9 mouse cellular contexts compared by ENCODE assay signal in genomic region chr7:25396621-25397020, GRCm38 (mm10). TPM values are rescaled to one million over a fixed set of nuclear protein-coding genes. Genes with fewer than 3 reads are reported as not detected.
DNase-seq lines count a peak whose midpoint lies in the region; ATAC-seq and TF ChIP-seq lines count a peak whose summit lies in the region.
"Had no signal": no experiment of that assay in that cellular context is flagged by ENCODE, and none has a peak within 500 bp of the region (broad histone marks: within the 10 kb centered on the region; RNA-seq: fewer than 3 reads in every experiment).

No protein-coding gene starts in this region.

- ATAC-seq in heart, embryonic 14.5 days (ENCODE audit: insufficient number of reproducible peaks, insufficient read depth, low FRiP score, low read depth): no peak
- peak; percentile 2; the same call in 1 of the 2 replicates for ATAC-seq in forebrain, embryonic 12.5 days (ENCODE audit: low FRiP score)
- no peak for ATAC-seq in limb, embryonic 15.5 days (ENCODE audit: insufficient number of reproducible peaks, low FRiP score, low TSS enrichment, low read depth)

- DNase-seq in heart, postnatal 4 days: no peak
- no peak for DNase-seq in gastrocnemius, postnatal 14 days
- DNase-seq in thymus, postnatal 4 days: no peak
- no peak for DNase-seq in adrenal gland, adult 18-20 months (ENCODE audit: low spot score in 2 of 2)

- H3K4me1 ChIP-seq in heart, embryonic 14.5 days (ENCODE audit: control insufficient read depth in 2 of 2, insufficient read depth in 2 of 2, low read length in 2 of 2): peaks cover 11 to 13% of the 10 kb centered on the region in 2 experiments
- peaks cover 51% of the 10 kb centered on the region for H3K4me1 ChIP-seq in E14TG2a.4 (replicated peaks; ENCODE audit: low read depth, low read length)
- peaks cover 21% of the 10 kb centered on the region for H3K4me1 ChIP-seq in forebrain, embryonic 12.5 days
- peaks cover 29% of the 10 kb centered on the region for H3K4me1 ChIP-seq in limb, embryonic 15.5 days

- no peaks in the 10 kb centered on the region for H3K36me3 ChIP-seq in heart, embryonic 14.5 days (ENCODE audit: control insufficient read depth, insufficient read depth, low read length)
- peaks cover 39% of the 10 kb centered on the region for H3K36me3 ChIP-seq in E14TG2a.4 (ENCODE audit: insufficient read depth, low read length)
- no peaks in the 10 kb centered on the region for H3K36me3 ChIP-seq in forebrain, embryonic 12.5 days (replicated peaks)
- no peaks in the 10 kb centered on the region for H3K36me3 ChIP-seq in limb, embryonic 15.5 days

- H3K9me3 ChIP-seq in heart, embryonic 14.5 days (ENCODE audit: control insufficient read depth, low read length): no peaks in the 10 kb centered on the region
- no peaks in the 10 kb centered on the region for H3K9me3 ChIP-seq in E14TG2a.4 (ENCODE audit: low read length)
- H3K9me3 ChIP-seq in forebrain, embryonic 12.5 days: no peaks in the 10 kb centered on the region
- no peaks in the 10 kb centered on the region for H3K9me3 ChIP-seq in limb, embryonic 15.5 days

- no peak overlapping the region for H3K9ac ChIP-seq in heart, embryonic 14.5 days (ENCODE audit: low read length)
- H3K9ac ChIP-seq in forebrain, embryonic 12.5 days: no peak overlapping the region
- no peak overlapping the region for H3K9ac ChIP-seq in limb, embryonic 15.5 days

- H3K27ac ChIP-seq in heart, embryonic 14.5 days (replicated peaks in 1 of 2; ENCODE audit: control insufficient read depth in 1 of 2, insufficient read depth in 1 of 2, low read depth in 2 of 2, low read length in 2 of 2): no peak overlapping the region
- H3K27ac ChIP-seq in forebrain, embryonic 12.5 days: no peak overlapping the region
- H3K27ac ChIP-seq in limb, embryonic 15.5 days: peak overlapping the region; percentile 68

- no peak for TF ChIP-seq CTCF in E14TG2a.4 (conservative IDR thresholded peaks at IDR 0.05; ENCODE audit: low read length)

- WGBS in heart, embryonic 14.5 days: 90% methylated on average over 14 of the region's 14 CpGs
- 90% methylated on average over 14 of the region's 14 CpGs for WGBS in forebrain, embryonic 12.5 days
- 89% methylated on average over 14 of the region's 14 CpGs for WGBS in limb, embryonic 15.5 days

- H3K27me3 ChIP-seq in heart, embryonic 14.5 days (ENCODE audit: control insufficient read depth, insufficient read depth, low read length): no peaks in the 10 kb centered on the region
- peaks cover 27% of the 10 kb centered on the region for H3K27me3 ChIP-seq in E14TG2a.4 (ENCODE audit: insufficient read depth, low read length)
- peaks cover 8% of the 10 kb centered on the region; the same call in 1 of the 2 replicates for H3K27me3 ChIP-seq in forebrain, embryonic 12.5 days
- no peaks in the 10 kb centered on the region for H3K27me3 ChIP-seq in limb, embryonic 15.5 days
- H3K27me3 ChIP-seq: CH12.LX had no signal

- no peak overlapping the region for H3K4me3 ChIP-seq in heart, embryonic 14.5 days (ENCODE audit: control insufficient read depth in 1 of 2, insufficient read depth in 1 of 2, low read depth in 1 of 2, low read length in 2 of 2)
- peak overlapping the region; percentile 52 for H3K4me3 ChIP-seq in E14TG2a.4 (replicated peaks; ENCODE audit: low read length)
- no peak overlapping the region for H3K4me3 ChIP-seq in forebrain, embryonic 12.5 days (replicated peaks)
- peak overlapping the region; percentile 69 for H3K4me3 ChIP-seq in limb, embryonic 15.5 days

- intact Hi-C loops in gastrocnemius, postnatal 14 days (cut with DNase I; ENCODE audit: low total_unique reads): no loop called here

- peak overlapping the region; percentile 92; the same call in 1 of the 2 replicates for H3K4me2 ChIP-seq in heart, embryonic 14.5 days (ENCODE audit: low read length)
- H3K4me2 ChIP-seq in forebrain, embryonic 12.5 days: peak overlapping the region; percentile 85
- H3K4me2 ChIP-seq in limb, embryonic 15.5 days: no peak overlapping the region

RNA-seq across cellular contexts. Expression of gene Lipe, which starts 1.9 kb away (rescaled TPM):
- polyA plus RNA-seq in heart, embryonic 14.5 days (2014; fragmentation: Nextera tagmentation; extraction: Ambion mirVana): 2.8 and 3.6 TPM in 2 replicates
- 10 to 100 TPM; 20.8 to 22.6 TPM for total RNA-seq in heart, postnatal 4 days (2021)
- 7.6 and 8.8 TPM in 2 replicates for polyA plus RNA-seq in forebrain, embryonic 12.5 days (2016; fragmentation: Nextera tagmentation; extraction: Ambion mirVana)
- 9.2 and 11.8 TPM in 2 replicates for polyA plus RNA-seq in limb, embryonic 15.5 days (2015; fragmentation: Nextera tagmentation; extraction: Ambion mirVana)
- 10 to 100 TPM; 11.4 to 18.8 TPM for total RNA-seq in gastrocnemius, postnatal 14 days (2021)
- total RNA-seq in adrenal gland, adult 18-20 months (2021): 100 to 1,000 TPM; 332 to 738 TPM

RNA-seq across cellular contexts. Expression of gene Cxcl17, which starts 16.1 kb away (rescaled TPM):
- polyA plus RNA-seq in heart, embryonic 14.5 days (2014; fragmentation: Nextera tagmentation; extraction: Ambion mirVana): 0.28 and 0.36 TPM in 2 replicates
- total RNA-seq in heart, postnatal 4 days (2021): not detected
- polyA plus RNA-seq in forebrain, embryonic 12.5 days (2016; fragmentation: Nextera tagmentation; extraction: Ambion mirVana): 0.27 and 0.52 TPM in 2 replicates
- 0.20 and 0.32 TPM in 2 replicates for polyA plus RNA-seq in limb, embryonic 15.5 days (2015; fragmentation: Nextera tagmentation; extraction: Ambion mirVana)
- not detected for total RNA-seq in gastrocnemius, postnatal 14 days (2021)
- not detected for total RNA-seq in adrenal gland, adult 18-20 months (2021)
- total RNA-seq: CH12.LX had no signal

RNA-seq across cellular contexts. Expression of gene Cnfn, which starts 27.1 kb away (rescaled TPM):
- polyA plus RNA-seq in heart, embryonic 14.5 days (2014; fragmentation: Nextera tagmentation; extraction: Ambion mirVana): 0.31 TPM in 1 of 2 replicates, not detected in the other
- total RNA-seq in heart, postnatal 4 days (2021): not detected
- polyA plus RNA-seq in forebrain, embryonic 12.5 days (2016; fragmentation: Nextera tagmentation; extraction: Ambion mirVana): not detected in 2 replicates
- polyA plus RNA-seq in limb, embryonic 15.5 days (2015; fragmentation: Nextera tagmentation; extraction: Ambion mirVana): 649 and 693 TPM in 2 replicates
- not detected for total RNA-seq in gastrocnemius, postnatal 14 days (2021)
- not detected for total RNA-seq in adrenal gland, adult 18-20 months (2021)
- total RNA-seq: CH12.LX had no signal

Comparison
In these comparisons a context has a peak if more than half of its experiments do, and no peak if none do; other contexts are left out.
1. H3K4me3 ChIP-seq: peak in E14TG2a.4 (single experiment) and limb, embryonic 15.5 days (single experiment); none in heart, embryonic 14.5 days (0 of 2) and forebrain, embryonic 12.5 days (single experiment).
2. RNA of gene Lipe, which starts 1.9 kb away (total RNA-seq): 332 to 738 TPM in adrenal gland, adult 18-20 months; 20.8 to 22.6 TPM in heart, postnatal 4 days and 11.4 to 18.8 TPM in gastrocnemius, postnatal 14 days; every median in the first group is over 10 times any median in the second.